Mouse (Mus musculus) gastrocnemius, adult 8-10 months (tissue): Measurements from ENCODE around the gene Zdhhc18. TPM values are rescaled to one million over a fixed set of nuclear protein-coding genes. Genes with fewer than 3 reads are reported as not detected.

Experiments
- DNase-seq, 2 experiments: peaks; one replicate each; pipeline ENCODE4 v3.0.0; 2022; ENCODE audit warnings: low spot score in 2 of 2
- microRNA-seq: library from miRNA; unstranded; fragments of <30 nt; microRNA quantifications from one replicate; pipeline ENCODE4 v1.2.0, GENCODE M21; 2022
- total RNA-seq, 4 experiments: library from RNA; stranded (reverse); gene quantifications; 2 replicates each; pipeline ENCODE4 v1.2.4; 2022

Zdhhc18 gene
- total RNA-seq, 4 experiments from 2014 or later: 25.7 to 48.0 (median 33.2) TPM

- DNase-seq: no peak
These were observed 90.1 kb downstream of the Zdhhc18 start for GRCm38 (mm10) chr4:133559846-133560245.

GRCm38 (mm10) chr4:133557041-133557717 lies 92.8 kb downstream of the Zdhhc18 start:
- no peak for DNase-seq

Small RNA genes lying within 50 kb of the gene (microRNA-seq; reads per million reads assigned to microRNA genes)
- gene Gm23158: not detected

Other genes with a start within 250 kb of the Zdhhc18 start
- gene Tent5b, start 170.0 kb downstream of the Zdhhc18 start, total RNA-seq: under 1 TPM; 0.41 to 0.87 (median 0.69) TPM
- 1 to 10 TPM in 1 of 4 experiments, under 1 TPM in 3; 0.41 to 1.4 (median 0.81) TPM for gene Trnp1, start 151.6 kb downstream of the Zdhhc18 start, total RNA-seq
- gene Kdf1, start 131.2 kb downstream of the Zdhhc18 start, total RNA-seq: not detected
- 10 to 100 TPM; 43.8 to 51.1 (median 47.0) TPM for gene Nudc, start 104.2 kb downstream of the Zdhhc18 start, total RNA-seq
- gene Nr0b2, start 96.8 kb downstream of the Zdhhc18 start, total RNA-seq: under 1 TPM in 1 of 4 experiments, not detected in 3; 0.34 TPM
- 1 to 10 TPM; 3.0 to 3.8 (median 3.4) TPM for gene Gpatch3, start 75.4 kb downstream of the Zdhhc18 start, total RNA-seq
- 1 to 10 TPM; 4.8 to 6.8 (median 5.7) TPM for gene Gpn2, start 65.8 kb downstream of the Zdhhc18 start, total RNA-seq
- 1 to 10 TPM in 1 of 4 experiments, under 1 TPM in 3; 0.51 to 1.3 (median 0.79) TPM for gene Sfn, start 48.0 kb downstream of the Zdhhc18 start, total RNA-seq
- gene Pigv, start 22.5 kb upstream of the Zdhhc18 start, total RNA-seq: 10 to 100 TPM; 12.3 to 16.0 (median 12.5) TPM
- gene Arid1a, start 106.6 kb upstream of the Zdhhc18 start, total RNA-seq: 10 to 100 TPM; 23.3 to 27.5 (median 26.0) TPM
- 1 to 10 TPM; 3.3 to 4.7 (median 4.0) TPM for gene Rps6ka1, start 237.6 kb upstream of the Zdhhc18 start, total RNA-seq